In genomic region chr4:130349666-130350065, GRCm38 (mm10) we compare ENCODE assay signal across 16 mouse cellular contexts. TPM values are rescaled to one million over a fixed set of nuclear protein-coding genes. Genes with fewer than 3 reads are reported as not detected.
DNase-seq lines count a peak whose midpoint lies in the region; ATAC-seq and TF ChIP-seq lines count a peak whose summit lies in the region.
"Had no signal": no experiment of that assay in that cellular context is flagged by ENCODE, and none has a peak within 500 bp of the region (broad histone marks: within the 10 kb centered on the region; RNA-seq: fewer than 3 reads in every experiment).

No protein-coding gene starts in this region.

- WGBS in cerebellum, adult 2 months = 96% methylated on average over 6 of the region's 6 CpGs

- H3K4me1 ChIP-seq in cerebellum, adult 2 months (ENCODE audit: control insufficient read depth, insufficient read depth, low read length) = no peaks in the 10 kb centered on the region
- H3K4me1 ChIP-seq: hindbrain, embryonic 13.5 days; kidney, embryonic 15.5 days had no signal

- H3K27ac ChIP-seq in cerebellum, adult 2 months (ENCODE audit: insufficient read depth, low read length) = no peak overlapping the region
- H3K27ac ChIP-seq in left cerebral cortex, adult 2 months = no peak overlapping the region
- H3K27ac ChIP-seq: hindbrain, embryonic 13.5 days; kidney, embryonic 15.5 days had no signal

- peak; percentile 42; the same call in 1 of the 2 replicates for TF ChIP-seq CTCF in cerebellum, adult 2 months (IDR thresholded peaks at IDR 0.05; ENCODE audit: borderline replicate concordance, insufficient read depth, low read depth, low read length)
- peak; percentile 31 for TF ChIP-seq CTCF in left cerebral cortex, adult 2 months (IDR thresholded peaks at IDR 0.05)
- peak; percentile 46 for TF ChIP-seq CTCF in Patski (IDR thresholded peaks at IDR 0.05)

- CTCF ChIA-PET in Patski (lab: Charles Lee) = interaction anchor here (1.0 to 1.6 kb wide), 4 partner anchors 15 to 184 kb away, joined by 3 read pairs; no protein-coding TSS in a partner anchor

- no peak for ATAC-seq in Patski
- ATAC-seq in megakaryocyte, adult 5-6 weeks (ENCODE audit: poor library complexity, severe bottlenecking) = no peak

- TF ChIP-seq POLR2A in cerebellum, adult 2 months (IDR thresholded peaks at IDR 0.05; ENCODE audit: borderline replicate concordance, insufficient read depth, low read length) = no peak

- in situ Hi-C loops in Patski (cut with MboI; ENCODE audit: low pct_unique_long_range_greater_than_20kb) = no loop called here

- H3K4me3 ChIP-seq in cerebellum, adult 2 months (replicated peaks; ENCODE audit: insufficient read depth, low read depth, low read length) = no peak overlapping the region
- no peak overlapping the region for H3K4me3 ChIP-seq in left cerebral cortex, adult 2 months
- H3K4me3 ChIP-seq: hindbrain, embryonic 13.5 days; kidney, embryonic 15.5 days; liver, embryonic 13.5 days; megakaryocyte, embryonic 14.5 days had no signal

- H3K27me3 ChIP-seq in cerebellum, adult 2 months (ENCODE audit: control insufficient read depth, insufficient read depth, low read length) = no peaks in the 10 kb centered on the region
- H3K27me3 ChIP-seq in Patski = no peaks in the 10 kb centered on the region
- H3K27me3 ChIP-seq: hindbrain, embryonic 13.5 days; kidney, embryonic 15.5 days; liver, embryonic 13.5 days; megakaryocyte, embryonic 14.5 days had no signal

- DNase-seq in cerebellum, adult 2 months = no peak
- no peak for DNase-seq in cerebellum, adult 8-10 months
- DNase-seq in left cerebral cortex, adult 2 months (ENCODE audit: extremely low spot score in 1 of 2, low spot score in 2 of 2) = no peak
- no peak for DNase-seq in left cerebral cortex, postnatal 36 days (ENCODE audit: low spot score in 2 of 2)
- DNase-seq in 3T3-L1 (ENCODE audit: low read depth, low spot score) (peak; percentile 8), Patski (ENCODE audit: low read depth, low spot score) (no peak)
- no peak for DNase-seq in ovary, postnatal 14 days (ENCODE audit: low spot score)
- DNase-seq: adrenal gland, adult 2 months; liver, embryonic 13.5 days; thymus, postnatal 14 days had no signal

- intact Hi-C loops in left cerebral cortex, adult 2 months (cut with DNase I) = no loop called here
- intact Hi-C loops in left cerebral cortex, postnatal 36 days (cut with DNase I) = no loop called here

- POLR2A ChIA-PET in Patski (lab: Charles Lee) = interaction anchor here (0.6 kb wide), 1 partner anchor 317 kb away, joined by 5 read pairs; no protein-coding TSS in a partner anchor

RNA-seq across cellular contexts. Expression of gene Zcchc17, which starts 10.1 kb away (rescaled TPM):
- 87.9 and 89.6 TPM in 2 replicates for polyA plus RNA-seq in cerebellum, adult 2 months (2012; rRNA removed)
- 10 to 100 TPM; 64.0 to 64.2 TPM for total RNA-seq in left cerebral cortex, adult 2 months (2021)
- total RNA-seq in left cerebral cortex, postnatal 36 days (2021) = 10 to 100 TPM; 62.3 to 67.8 TPM
- 16.8 TPM for polyA plus RNA-seq in Patski (2021)
- 13.9 and 15.0 TPM in 2 replicates for total RNA-seq in megakaryocyte, adult 5-6 weeks (2015)
- total RNA-seq in megakaryocyte, adult 5-6 weeks (2017) = 52.1 and 68.3 TPM in 2 replicates

RNA-seq across cellular contexts. Expression of gene Snrnp40, which starts 10.3 kb away (rescaled TPM):
- polyA plus RNA-seq in cerebellum, adult 2 months (2012; rRNA removed) = 35.7 and 39.5 TPM in 2 replicates
- 10 to 100 TPM; 24.2 to 25.4 TPM for total RNA-seq in left cerebral cortex, adult 2 months (2021)
- total RNA-seq in left cerebral cortex, postnatal 36 days (2021) = 10 to 100 TPM; 22.9 to 25.5 TPM
- polyA plus RNA-seq in Patski (2021) = 26.6 TPM
- total RNA-seq in megakaryocyte, adult 5-6 weeks (2015) = 49.8 and 50.6 TPM in 2 replicates
- 52.9 and 54.7 TPM in 2 replicates for total RNA-seq in megakaryocyte, adult 5-6 weeks (2017)

RNA-seq across cellular contexts. Expression of gene Gm10570, which starts 41.2 kb away (rescaled TPM):
- polyA plus RNA-seq in cerebellum, adult 2 months (2012; rRNA removed) = 1.6 and 1.7 TPM in 2 replicates
- total RNA-seq in left cerebral cortex, adult 2 months (2021) = 1 to 10 TPM; 1.0 to 2.3 TPM
- total RNA-seq in left cerebral cortex, postnatal 36 days (2021) = 1 to 10 TPM; 1.4 to 1.8 TPM
- polyA plus RNA-seq in Patski (2021) = not detected
- not detected in 2 replicates for total RNA-seq in megakaryocyte, adult 5-6 weeks (2015)
- total RNA-seq in megakaryocyte, adult 5-6 weeks (2017) = not detected in 2 replicates
- total RNA-seq: adrenal gland, adult 2 months; monocyte, adult 5-6 weeks had no signal
- polyA plus RNA-seq: gonadal fat pad, adult 2 months; liver, embryonic 13.5 days had no signal

RNA-seq across cellular contexts. Expression of gene Fabp3, which starts 41.3 kb away (rescaled TPM):
- polyA plus RNA-seq in cerebellum, adult 2 months (2012; rRNA removed) = 196 and 220 TPM in 2 replicates
- 100 to 1,000 TPM; 124 to 126 TPM for total RNA-seq in left cerebral cortex, adult 2 months (2021)
- total RNA-seq in left cerebral cortex, postnatal 36 days (2021) = 100 to 1,000 TPM; 141 to 166 TPM
- 0.23 TPM for polyA plus RNA-seq in Patski (2021)
- total RNA-seq in megakaryocyte, adult 5-6 weeks (2015) = not detected in 2 replicates
- total RNA-seq in megakaryocyte, adult 5-6 weeks (2017) = 0.28 and 0.33 TPM in 2 replicates
